9 mouse cellular contexts compared by ENCODE assay signal in the genomic region with DNA sequence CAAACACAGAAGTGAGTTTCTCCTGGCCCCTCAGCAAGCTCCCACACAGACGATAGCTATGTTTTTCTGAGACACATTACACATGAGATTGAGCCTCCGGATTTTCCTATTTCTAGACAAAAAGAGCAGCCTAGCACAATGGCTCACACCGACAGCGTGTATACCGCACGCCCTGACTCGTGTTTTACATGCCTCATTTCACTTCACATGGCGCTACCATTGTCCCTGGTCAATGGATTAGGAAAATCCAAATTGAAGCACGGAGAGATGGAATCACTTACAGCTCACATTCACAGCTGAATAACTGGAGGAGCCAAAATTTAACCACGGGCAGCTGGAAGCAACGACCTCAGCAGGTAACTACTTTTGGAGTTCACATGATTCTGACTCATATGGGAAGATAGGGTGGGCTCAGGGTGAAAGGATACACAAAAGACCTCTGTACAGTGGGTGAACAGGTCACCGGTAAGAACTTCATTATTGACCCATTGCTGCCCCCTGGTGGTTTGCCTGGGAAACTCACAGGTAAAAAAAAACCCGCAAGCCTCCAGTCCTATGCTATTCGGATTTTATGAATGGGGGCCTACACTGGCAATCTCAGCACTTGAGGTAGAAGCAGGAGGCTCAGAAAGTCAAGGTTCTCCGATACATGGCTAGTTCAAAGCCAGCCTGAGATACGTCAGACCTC. TPM values are rescaled to one million over a fixed set of nuclear protein-coding genes. Genes with fewer than 3 reads are reported as not detected.
DNase-seq lines count a peak whose midpoint lies in the region; ATAC-seq lines count a peak whose summit lies in the region.
"Had no signal": no experiment of that assay in that cellular context is flagged by ENCODE, and none has a peak within 500 bp of the region (broad histone marks: within the 10 kb centered on the region; RNA-seq: fewer than 3 reads in every experiment).

No protein-coding gene starts in this region.

- no peak overlapping the region for H3K9ac ChIP-seq in hindbrain, embryonic 11.5 days (ENCODE audit: low read depth, low read length)
- H3K9ac ChIP-seq in limb, embryonic 12.5 days (replicated peaks) = no peak overlapping the region

- peak; percentile 36 for DNase-seq in urinary bladder, adult 2 months (ENCODE audit: low spot score)
- DNase-seq in urinary bladder, postnatal 4 days (ENCODE audit: low spot score in 2 of 2) = no peak
- peak; percentile 82 for DNase-seq in adrenal gland, postnatal 10 days
- DNase-seq in embryo, embryonic 11 days = peak; percentile 65
- peak; percentile 82 for DNase-seq in hindbrain, embryonic 11.5 days (ENCODE audit: low spot score)
- DNase-seq in ovary, postnatal 14 days (ENCODE audit: low spot score) = peak; percentile 60

- no peak overlapping the region for H3K4me2 ChIP-seq in hindbrain, embryonic 11.5 days (replicated peaks; ENCODE audit: low read depth, low read length)
- H3K4me2 ChIP-seq in limb, embryonic 12.5 days = no peak overlapping the region

- WGBS in hindbrain, embryonic 11.5 days = 45% methylated on average over 16 of the region's 16 CpGs
- 68% methylated on average over 16 of the region's 16 CpGs for WGBS in limb, embryonic 12.5 days

- ATAC-seq in hindbrain, embryonic 11.5 days (ENCODE audit: low FRiP score) = peak; percentile 64; the same call in 1 of the 2 replicates
- ATAC-seq in limb, embryonic 12.5 days (ENCODE audit: insufficient number of reproducible peaks, insufficient read depth, low FRiP score, low TSS enrichment, low read depth) = 0 out of 2 replicates have a peak, but pooled peaks have one; percentile 32
- no peak for ATAC-seq in granulocyte monocyte progenitor cell, adult 5-6 weeks (replicated peaks; ENCODE audit: poor library complexity, severe bottlenecking)

- peaks cover 8% of the 10 kb centered on the region; the same call in 1 of the 2 replicates for H3K4me1 ChIP-seq in hindbrain, embryonic 11.5 days (replicated peaks; ENCODE audit: control insufficient read depth, insufficient read depth, low read length)
- peaks cover 8% of the 10 kb centered on the region for H3K4me1 ChIP-seq in limb, embryonic 12.5 days (replicated peaks)

- H3K36me3 ChIP-seq in hindbrain, embryonic 11.5 days (ENCODE audit: control insufficient read depth, insufficient read depth, low read length) = peaks cover 3% of the 10 kb centered on the region; the same call in 1 of the 2 replicates
- H3K36me3 ChIP-seq in limb, embryonic 12.5 days = peaks cover 39% of the 10 kb centered on the region

- no peak overlapping the region for H3K27ac ChIP-seq in hindbrain, embryonic 11.5 days (ENCODE audit: low read depth, low read length)
- no peak overlapping the region for H3K27ac ChIP-seq in limb, embryonic 12.5 days

- H3K27me3 ChIP-seq in hindbrain, embryonic 11.5 days (ENCODE audit: control insufficient read depth, insufficient read depth, low read length) = no peaks in the 10 kb centered on the region
- H3K27me3 ChIP-seq in limb, embryonic 12.5 days = no peaks in the 10 kb centered on the region

- no peaks in the 10 kb centered on the region for H3K9me3 ChIP-seq in hindbrain, embryonic 11.5 days (ENCODE audit: control insufficient read depth, low read length)
- no peaks in the 10 kb centered on the region for H3K9me3 ChIP-seq in limb, embryonic 12.5 days

- H3K4me3 ChIP-seq in hindbrain, embryonic 11.5 days (ENCODE audit: low read depth, low read length) = no peak overlapping the region
- H3K4me3 ChIP-seq in limb, embryonic 12.5 days (replicated peaks) = no peak overlapping the region

RNA-seq across cellular contexts. Expression of a gene that starts 17.8 kb away (rescaled TPM):
- polyA plus RNA-seq in urinary bladder, adult 2 months (2012; rRNA removed) = 85.8 and 90.2 TPM in 2 replicates
- total RNA-seq in adrenal gland, postnatal 10 days (2021) = 10 to 100 TPM; 65.4 to 69.5 TPM
- 79.4 and 89.2 TPM in 2 replicates for polyA plus RNA-seq in hindbrain, embryonic 11.5 days (2014; fragmentation: Nextera tagmentation; extraction: Ambion mirVana)
- polyA plus RNA-seq in limb, embryonic 12.5 days (2016; fragmentation: Nextera tagmentation; extraction: Ambion mirVana) = 67.1 and 67.4 TPM in 2 replicates
- total RNA-seq in granulocyte monocyte progenitor cell, adult 5-6 weeks (2014; fragmentation: Nextera tagmentation) = 127 and 145 TPM in 2 replicates
- 85.9 and 86.0 TPM in 2 replicates for total RNA-seq in granulocyte monocyte progenitor cell, adult 5-6 weeks (2017)

RNA-seq across cellular contexts. Expression of a gene that starts 17.9 kb away (rescaled TPM):
- polyA plus RNA-seq in urinary bladder, adult 2 months (2012; rRNA removed) = 68.2 and 88.9 TPM in 2 replicates
- total RNA-seq in adrenal gland, postnatal 10 days (2021) = 100 to 1,000 TPM in 1 of 2 experiments, 10 to 100 TPM in 1; 94.6 to 121 TPM
- polyA plus RNA-seq in hindbrain, embryonic 11.5 days (2014; fragmentation: Nextera tagmentation; extraction: Ambion mirVana) = 151 and 164 TPM in 2 replicates
- polyA plus RNA-seq in limb, embryonic 12.5 days (2016; fragmentation: Nextera tagmentation; extraction: Ambion mirVana) = 145 and 148 TPM in 2 replicates
- total RNA-seq in granulocyte monocyte progenitor cell, adult 5-6 weeks (2014; fragmentation: Nextera tagmentation) = 81.7 and 107 TPM in 2 replicates
- 58.6 and 66.2 TPM in 2 replicates for total RNA-seq in granulocyte monocyte progenitor cell, adult 5-6 weeks (2017)

RNA-seq across cellular contexts. Expression of a gene that starts 56.5 kb away (rescaled TPM):
- 0.01 TPM in 1 of 2 replicates, not detected in the other for polyA plus RNA-seq in urinary bladder, adult 2 months (2012; rRNA removed)
- under 1 TPM in 1 of 2 experiments, not detected in 1; 0.27 TPM for total RNA-seq in adrenal gland, postnatal 10 days (2021)
- polyA plus RNA-seq in hindbrain, embryonic 11.5 days (2014; fragmentation: Nextera tagmentation; extraction: Ambion mirVana) = 0.60 and 0.85 TPM in 2 replicates
- polyA plus RNA-seq in limb, embryonic 12.5 days (2016; fragmentation: Nextera tagmentation; extraction: Ambion mirVana) = not detected in 2 replicates
- not detected in 2 replicates for total RNA-seq in granulocyte monocyte progenitor cell, adult 5-6 weeks (2014; fragmentation: Nextera tagmentation)
- not detected in 2 replicates for total RNA-seq in granulocyte monocyte progenitor cell, adult 5-6 weeks (2017)
- polyA plus RNA-seq: heart, embryonic 14.5 days had no signal

Comparison
In these comparisons a context has a peak if more than half of its experiments do, and no peak if none do; other contexts are left out.
1. DNase-seq: peak in urinary bladder, adult 2 months (single experiment), adrenal gland, postnatal 10 days (single experiment), embryo, embryonic 11 days (single experiment), hindbrain, embryonic 11.5 days (single experiment) and ovary, postnatal 14 days (single experiment); none in urinary bladder, postnatal 4 days (0 of 2).